Comparison of ENCODE assay signal across 8 mouse cellular contexts in genomic region chr4:125115710-125116089, GRCm38 (mm10). TPM values are rescaled to one million over a fixed set of nuclear protein-coding genes. Genes with fewer than 3 reads are reported as not detected.
DNase-seq lines count a peak whose midpoint lies in the region; ATAC-seq lines count a peak whose summit lies in the region.

No protein-coding gene starts in this region.

- no peak overlapping the region for H3K9ac ChIP-seq in midbrain, embryonic 13.5 days (replicated peaks)
- no peak overlapping the region for H3K9ac ChIP-seq in limb, embryonic 15.5 days

- H3K4me2 ChIP-seq in midbrain, embryonic 13.5 days (replicated peaks) = no peak overlapping the region
- H3K4me2 ChIP-seq in limb, embryonic 15.5 days = no peak overlapping the region

- peak; percentile 60 for DNase-seq in adrenal gland, postnatal 14 days
- DNase-seq in adrenal gland, adult 18-20 months (ENCODE audit: low spot score in 2 of 2) = no peak
- DNase-seq in midbrain, embryonic 10.5 days (ENCODE audit: low spot score) = no peak
- DNase-seq in gastrocnemius, postnatal 25 days = peak; percentile 75
- no peak for DNase-seq in cerebellum, adult 11 months
- no peak for DNase-seq in adrenal gland, adult 2 months

- peaks cover 18% of the 10 kb centered on the region for H3K36me3 ChIP-seq in midbrain, embryonic 10.5 days
- H3K36me3 ChIP-seq in midbrain, embryonic 13.5 days = peaks cover 12% of the 10 kb centered on the region
- H3K36me3 ChIP-seq in limb, embryonic 15.5 days = peaks cover 23% of the 10 kb centered on the region; the same call in 1 of the 2 replicates

- H3K4me1 ChIP-seq in midbrain, embryonic 10.5 days = peaks cover 24% of the 10 kb centered on the region
- H3K4me1 ChIP-seq in midbrain, embryonic 13.5 days (replicated peaks) = peaks cover 4% of the 10 kb centered on the region
- peaks cover 26% of the 10 kb centered on the region for H3K4me1 ChIP-seq in limb, embryonic 15.5 days

- H3K27me3 ChIP-seq in midbrain, embryonic 10.5 days (ENCODE audit: low read depth, poor library complexity, severe bottlenecking) = 0 out of 2 replicates have a peak, but pooled peaks cover 6% of the 10 kb centered on the region
- H3K27me3 ChIP-seq in midbrain, embryonic 13.5 days = no peaks in the 10 kb centered on the region
- H3K27me3 ChIP-seq in limb, embryonic 15.5 days = no peaks in the 10 kb centered on the region

- no peak overlapping the region for H3K4me3 ChIP-seq in midbrain, embryonic 10.5 days
- H3K4me3 ChIP-seq in midbrain, embryonic 13.5 days (replicated peaks) = no peak overlapping the region
- no peak overlapping the region for H3K4me3 ChIP-seq in limb, embryonic 15.5 days

- no peak for ATAC-seq in midbrain, embryonic 13.5 days
- no peak for ATAC-seq in limb, embryonic 15.5 days (ENCODE audit: insufficient number of reproducible peaks, low FRiP score, low TSS enrichment, low read depth)

- H3K27ac ChIP-seq in midbrain, embryonic 10.5 days (replicated peaks) = 0 out of 2 replicates have a peak overlapping the region, but pooled peaks have one; percentile 47
- H3K27ac ChIP-seq in midbrain, embryonic 13.5 days = no peak overlapping the region
- peak overlapping the region; percentile 40 for H3K27ac ChIP-seq in limb, embryonic 15.5 days

- no peaks in the 10 kb centered on the region for H3K9me3 ChIP-seq in midbrain, embryonic 10.5 days (replicated peaks)
- H3K9me3 ChIP-seq in midbrain, embryonic 13.5 days = no peaks in the 10 kb centered on the region
- H3K9me3 ChIP-seq in limb, embryonic 15.5 days = no peaks in the 10 kb centered on the region

- 52% methylated on average over 6 of the region's 6 CpGs for whole genome bisulfite sequencing in midbrain, embryonic 10.5 days
- 43% methylated on average over 6 of the region's 6 CpGs for WGBS in midbrain, embryonic 13.5 days
- 25% methylated on average over 6 of the region's 6 CpGs for WGBS in limb, embryonic 15.5 days

RNA-seq across cellular contexts. Expression of gene Zc3h12a, which starts 11.9 kb away (rescaled TPM):
- 5.4 and 6.3 TPM in 2 replicates for total RNA-seq in adrenal gland, postnatal 14 days (2021)
- total RNA-seq in adrenal gland, adult 18-20 months (2021) = 1 to 10 TPM; 4.1 to 6.5 TPM
- polyA plus RNA-seq in midbrain, embryonic 10.5 days (2016; fragmentation: Nextera tagmentation; extraction: Ambion mirVana) = 0.30 and 0.46 TPM in 2 replicates
- 0.06 and 0.31 TPM in 2 replicates for polyA plus RNA-seq in midbrain, embryonic 13.5 days (2015; fragmentation: Nextera tagmentation; extraction: Ambion mirVana)
- 1 to 10 TPM; 2.3 to 2.9 TPM for total RNA-seq in gastrocnemius, postnatal 25 days (2021)
- polyA plus RNA-seq in limb, embryonic 15.5 days (2015; fragmentation: Nextera tagmentation; extraction: Ambion mirVana) = 1.8 and 2.1 TPM in 2 replicates
- total RNA-seq in adrenal gland, adult 2 months (2021) = 1 to 10 TPM; 6.0 to 7.0 TPM
- 7.8 and 8.9 TPM in 2 replicates for polyA plus RNA-seq in adrenal gland, adult 2 months (2012; rRNA removed)

RNA-seq across cellular contexts. Expression of gene Meaf6, which starts 30.8 kb away (rescaled TPM):
- total RNA-seq in adrenal gland, postnatal 14 days (2021) = 28.9 and 33.0 TPM in 2 replicates
- 10 to 100 TPM; 24.0 to 29.2 TPM for total RNA-seq in adrenal gland, adult 18-20 months (2021)
- 86.3 and 88.2 TPM in 2 replicates for polyA plus RNA-seq in midbrain, embryonic 10.5 days (2016; fragmentation: Nextera tagmentation; extraction: Ambion mirVana)
- polyA plus RNA-seq in midbrain, embryonic 13.5 days (2015; fragmentation: Nextera tagmentation; extraction: Ambion mirVana) = 171 and 181 TPM in 2 replicates
- 10 to 100 TPM; 10.7 to 12.9 TPM for total RNA-seq in gastrocnemius, postnatal 25 days (2021)
- 48.6 and 49.3 TPM in 2 replicates for polyA plus RNA-seq in limb, embryonic 15.5 days (2015; fragmentation: Nextera tagmentation; extraction: Ambion mirVana)
- total RNA-seq in adrenal gland, adult 2 months (2021) = 10 to 100 TPM; 29.9 to 30.6 TPM
- 4.3 and 6.4 TPM in 2 replicates for polyA plus RNA-seq in adrenal gland, adult 2 months (2012; rRNA removed)

RNA-seq across cellular contexts. Expression of gene Snip1, which starts 49.2 kb away (rescaled TPM):
- 17.1 and 17.8 TPM in 2 replicates for total RNA-seq in adrenal gland, postnatal 14 days (2021)
- 10 to 100 TPM; 16.9 to 20.7 TPM for total RNA-seq in adrenal gland, adult 18-20 months (2021)
- polyA plus RNA-seq in midbrain, embryonic 10.5 days (2016; fragmentation: Nextera tagmentation; extraction: Ambion mirVana) = 31.4 and 32.3 TPM in 2 replicates
- 25.1 and 28.5 TPM in 2 replicates for polyA plus RNA-seq in midbrain, embryonic 13.5 days (2015; fragmentation: Nextera tagmentation; extraction: Ambion mirVana)
- 1 to 10 TPM; 4.6 to 4.7 TPM for total RNA-seq in gastrocnemius, postnatal 25 days (2021)
- 30.5 and 31.0 TPM in 2 replicates for polyA plus RNA-seq in limb, embryonic 15.5 days (2015; fragmentation: Nextera tagmentation; extraction: Ambion mirVana)
- 10 to 100 TPM; 18.3 to 19.3 TPM for total RNA-seq in adrenal gland, adult 2 months (2021)
- polyA plus RNA-seq in adrenal gland, adult 2 months (2012; rRNA removed) = 6.1 TPM in 2 replicates

RNA-seq across cellular contexts. Expression of gene Dnali1, which starts 50.2 kb away (rescaled TPM):
- total RNA-seq in adrenal gland, postnatal 14 days (2021) = not detected in 2 replicates
- total RNA-seq in adrenal gland, adult 18-20 months (2021) = not detected
- polyA plus RNA-seq in midbrain, embryonic 10.5 days (2016; fragmentation: Nextera tagmentation; extraction: Ambion mirVana) = 0.32 and 0.56 TPM in 2 replicates
- polyA plus RNA-seq in midbrain, embryonic 13.5 days (2015; fragmentation: Nextera tagmentation; extraction: Ambion mirVana) = 0.45 and 0.89 TPM in 2 replicates
- not detected for total RNA-seq in gastrocnemius, postnatal 25 days (2021)
- polyA plus RNA-seq in limb, embryonic 15.5 days (2015; fragmentation: Nextera tagmentation; extraction: Ambion mirVana) = 0.13 TPM in 1 of 2 replicates, not detected in the other
- total RNA-seq in adrenal gland, adult 2 months (2021) = not detected
- polyA plus RNA-seq in adrenal gland, adult 2 months (2012; rRNA removed) = 0.06 TPM in 1 of 2 replicates, not detected in the other

Comparison
In these comparisons a context has a peak if more than half of its experiments do, and no peak if none do; other contexts are left out.
1. DNase-seq: peak in adrenal gland, postnatal 14 days (single experiment) and gastrocnemius, postnatal 25 days (single experiment); none in adrenal gland, adult 18-20 months (0 of 2), midbrain, embryonic 10.5 days (single experiment), cerebellum, adult 11 months (single experiment) and adrenal gland, adult 2 months (single experiment).